Mouse (Mus musculus) megakaryocyte, embryonic 14.5 days (primary cell): ENCODE data around the gene Gbgt1.

Experiments
- FLI1 ChIP-seq: IDR thresholded peaks from 2 replicates; pipeline ENCODE4 v1.6.1; 2012; ENCODE audit warnings: low read length, inconsistent platforms, mixed read lengths
- GATA1 ChIP-seq: IDR thresholded peaks from 3 replicates; pipeline ENCODE4 v1.6.1; 2012; ENCODE audit warnings: mixed read lengths, low read length, inconsistent platforms, borderline replicate concordance

GRCm38 (mm10) chr2:28533901-28534435, 37.3 kb downstream of the Gbgt1 start:
- no peak for TF ChIP-seq GATA1
- no peak for TF ChIP-seq FLI1
